ENCODE assay signal across 22 mouse cellular contexts in genomic region chr17:28460388-28460787, GRCm38 (mm10).
"Had no signal": no experiment of that assay in that cellular context is flagged by ENCODE, and none has a peak within 500 bp of the region (broad histone marks: within the 10 kb centered on the region; RNA-seq: fewer than 3 reads in every experiment).

No protein-coding gene starts in this region.

- H3K4me3 ChIP-seq: limb, embryonic 10.5 days; limb, embryonic 13.5 days; lung, embryonic 15.5 days; neural tube, embryonic 12.5 days; neural tube, embryonic 15.5 days; stomach, embryonic 15.5 days had no signal

- H3K4me2 ChIP-seq: limb, embryonic 13.5 days; lung, embryonic 15.5 days; midbrain, embryonic 11.5 days; neural tube, embryonic 12.5 days; neural tube, embryonic 15.5 days; stomach, embryonic 15.5 days had no signal

- H3K9me3 ChIP-seq: limb, embryonic 10.5 days; limb, embryonic 13.5 days; lung, embryonic 15.5 days; neural tube, embryonic 12.5 days; neural tube, embryonic 15.5 days; stomach, embryonic 15.5 days had no signal

- H3K4me1 ChIP-seq: limb, embryonic 10.5 days; neural tube, embryonic 12.5 days; neural tube, embryonic 15.5 days; stomach, embryonic 15.5 days had no signal

- H3K27ac ChIP-seq: limb, embryonic 10.5 days; limb, embryonic 13.5 days; liver, embryonic 14.5 days; lung, embryonic 15.5 days; neural tube, embryonic 12.5 days; neural tube, embryonic 15.5 days; stomach, embryonic 15.5 days had no signal

- DNase-seq: kidney, adult 18-20 months; kidney, adult 9 months; kidney, postnatal 14 days; kidney, postnatal 4 days; lung, postnatal 14 days; lung, postnatal 4 days; midbrain, embryonic 14.5 days; retina, postnatal 1 day; right cerebral cortex, postnatal 25 days; spleen, adult 18-20 months; thymus, postnatal 14 days; thymus, postnatal 4 days had no signal

- H3K27me3 ChIP-seq: limb, embryonic 13.5 days; lung, embryonic 15.5 days; neural tube, embryonic 12.5 days; neural tube, embryonic 15.5 days; stomach, embryonic 15.5 days had no signal

- ATAC-seq: inflammation-experienced regulatory T-cells, adult 6 months; intestine, embryonic 16.5 days had no signal

- H3K9ac ChIP-seq: limb, embryonic 13.5 days; liver, embryonic 14.5 days; lung, embryonic 15.5 days; neural tube, embryonic 12.5 days; neural tube, embryonic 15.5 days; stomach, embryonic 15.5 days had no signal

- H3K36me3 ChIP-seq: limb, embryonic 10.5 days; limb, embryonic 13.5 days; lung, embryonic 15.5 days; neural tube, embryonic 12.5 days; neural tube, embryonic 15.5 days; stomach, embryonic 15.5 days had no signal
